ENCODE assay signal across 8 mouse cellular contexts in genomic region chr4:101264741-101265513, GRCm38 (mm10). TPM values are rescaled to one million over a fixed set of nuclear protein-coding genes. Genes with fewer than 3 reads are reported as not detected.
A peak's percentile ranks its signal among the peaks of the same experiment; 100 is the strongest.
DNase-seq lines count a peak whose midpoint lies in the region; ATAC-seq lines count a peak whose summit lies in the region.

Jak1 (minus strand) TSS chr4:101265282.

- H3K36me3 ChIP-seq in hindbrain, embryonic 16.5 days (ENCODE audit: control insufficient read depth, insufficient read depth, low read length), result no peaks in the 10 kb centered on the region
- no peaks in the 10 kb centered on the region for H3K36me3 ChIP-seq in macrophage (ENCODE audit: inconsistent target)

- H3K79me2 ChIP-seq in macrophage (ENCODE audit: inconsistent target), result peaks cover 47% of the 10 kb centered on the region

- DNase-seq in WW6 (ENCODE audit: low read depth, low spot score), result peak; percentile 86
- peak; percentile 90 to 93 for DNase-seq in cerebellum, postnatal 4 days (ENCODE audit: low spot score in 2 of 2)
- peak; percentile 99 for DNase-seq in gastrocnemius, adult 18-20 months (ENCODE audit: low spot score)
- peak; percentile 96 to 97 for DNase-seq in left cerebral cortex, adult 18-20 months (ENCODE audit: low spot score in 2 of 2)
- DNase-seq in right cerebral cortex, adult 18-20 months, result peak; percentile 96
- DNase-seq in urinary bladder, postnatal 10 days (ENCODE audit: low spot score), result peak; percentile 94

- peak within 1 kb of the TSS; percentile 99 for H3K4me3 ChIP-seq in hindbrain, embryonic 16.5 days (ENCODE audit: low read length)
- peak within 1 kb of the TSS; percentile 80 for H3K4me3 ChIP-seq in macrophage (ENCODE audit: inconsistent target)

- peaks cover 3% of the 10 kb centered on the region; the same call in 1 of the 2 replicates for H3K4me1 ChIP-seq in hindbrain, embryonic 16.5 days (ENCODE audit: control insufficient read depth, insufficient read depth, low read depth, low read length)

- peak within 1 kb of the TSS; percentile 97 for H3K9ac ChIP-seq in hindbrain, embryonic 16.5 days (ENCODE audit: low read depth, low read length)

- no peaks in the 10 kb centered on the region for H3K9me3 ChIP-seq in hindbrain, embryonic 16.5 days (ENCODE audit: control insufficient read depth, low read length)

- peak within 1 kb of the TSS; percentile 84 for H3K27ac ChIP-seq in hindbrain, embryonic 16.5 days (ENCODE audit: low read depth, low read length)
- 0 out of 2 replicates have a peak within 1 kb of the TSS, but pooled peaks have one; percentile 12 for H3K27ac ChIP-seq in macrophage

- ATAC-seq in hindbrain, embryonic 16.5 days, result peak; percentile 99

- no peaks in the 10 kb centered on the region for H3K27me3 ChIP-seq in hindbrain, embryonic 16.5 days (replicated peaks; ENCODE audit: control insufficient read depth, insufficient read depth, low read length)

- under 1% methylated on average over 63 of the region's 84 CpGs for WGBS in hindbrain, embryonic 16.5 days
- WGBS in macrophage (ENCODE audit: missing documents), result 2% methylated on average over 83 of the region's 84 CpGs

- H3K4me2 ChIP-seq in hindbrain, embryonic 16.5 days (ENCODE audit: low read length), result peak within 1 kb of the TSS; percentile 73

RNA-seq across cellular contexts. Expression of gene Jak1, which starts in this region (rescaled TPM):
- 100 to 1,000 TPM in 1 of 2 experiments, 10 to 100 TPM in 1; 96.1 to 106 TPM for total RNA-seq in gastrocnemius, adult 18-20 months (2021)
- 89.4 and 103 TPM in 2 replicates for polyA plus RNA-seq in hindbrain, embryonic 16.5 days (2015; fragmentation: Nextera tagmentation; extraction: Ambion mirVana)
- 100 to 1,000 TPM; 125 to 129 TPM for total RNA-seq in left cerebral cortex, adult 18-20 months (2021)
- 100 to 1,000 TPM; 114 to 380 (median 155) TPM for total RNA-seq in macrophage (2018; cell fraction: chromatin; rRNA removed)
- 100 to 1,000 TPM; 105 to 202 (median 138) TPM for total RNA-seq in macrophage (2018; cell fraction: cytosol; rRNA removed)
- 100 to 1,000 TPM; 109 to 435 (median 150) TPM for total RNA-seq in macrophage (2018; cell fraction: nucleus; rRNA removed)
- polyA plus RNA-seq in macrophage (2018), result 98.9 to 118 TPM (median 106 TPM) in 3 replicates

Comparison
In these comparisons a context has a peak if more than half of its experiments do, and no peak if none do; other contexts are left out.
1. Peak in every context shown above with its lines: DNase-seq, ATAC-seq, H3K4me3 ChIP-seq and H3K27ac ChIP-seq.